Mouse (Mus musculus) MN1 (cell line): ENCODE data around the gene Dnase2b.
A peak's percentile ranks its signal among the peaks of the same experiment; 100 is the strongest.

Experiments
- DNase-seq: peaks from one replicate; pipeline ENCODE4 v3.0.0-alpha.2; 2016; ENCODE audit warnings: low spot score

Gene Dnase2b

DNA sequence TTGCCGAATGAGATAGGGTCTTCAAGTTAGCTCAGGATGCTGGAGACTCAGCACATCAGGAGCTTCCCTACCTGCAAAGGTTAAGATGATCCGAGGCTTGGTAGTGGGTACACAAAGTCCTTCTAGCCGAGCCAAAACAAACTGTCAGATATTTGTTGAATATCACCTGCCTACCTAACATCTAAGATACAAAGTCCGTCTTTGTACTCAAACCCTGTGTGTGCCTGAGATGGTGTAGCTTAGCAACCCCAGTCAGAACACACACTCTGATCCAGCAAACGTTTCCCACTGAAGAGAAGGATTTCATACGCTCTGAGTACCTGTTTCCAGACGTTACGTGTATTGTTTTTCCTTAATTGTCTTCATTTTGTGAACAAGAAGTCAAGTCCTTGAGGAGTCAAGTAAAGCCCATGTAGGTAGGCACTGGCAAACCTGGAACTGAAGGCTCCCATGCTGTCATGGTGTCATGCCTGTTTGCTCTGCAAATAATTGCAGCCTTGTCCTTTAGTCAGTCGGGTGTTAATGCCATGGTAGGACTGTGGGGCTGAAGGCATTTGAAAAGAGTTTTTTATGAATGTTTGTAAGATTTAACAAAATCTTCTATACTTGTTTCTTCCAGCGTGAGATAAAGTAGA, 45.1 kb downstream of the Dnase2b start, which contains the start of gene Uox:
TSS of gene Uox (plus strand) at position 279 of the 635 bp plus-strand sequence.
- DNase-seq, result no peak

DNA sequence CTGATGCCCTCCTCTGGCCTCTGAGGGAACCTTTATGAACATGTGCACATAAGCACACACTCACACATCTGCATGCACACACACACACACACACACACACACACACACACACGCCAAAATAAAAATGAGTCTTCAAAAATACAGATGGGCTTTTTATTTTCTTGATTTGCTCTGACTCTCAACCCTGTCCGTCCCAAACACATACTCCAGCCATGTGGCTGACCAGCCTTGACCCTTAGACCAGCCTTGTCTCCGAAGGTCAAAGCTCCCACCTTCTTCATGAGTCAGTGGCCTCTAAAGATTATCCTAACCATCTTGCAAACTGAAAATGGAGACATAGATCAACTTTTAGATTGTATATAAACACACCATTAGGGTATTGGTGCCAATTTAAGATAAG, 45.8 kb downstream of the Dnase2b start:
- DNase-seq, result no peak

DNA sequence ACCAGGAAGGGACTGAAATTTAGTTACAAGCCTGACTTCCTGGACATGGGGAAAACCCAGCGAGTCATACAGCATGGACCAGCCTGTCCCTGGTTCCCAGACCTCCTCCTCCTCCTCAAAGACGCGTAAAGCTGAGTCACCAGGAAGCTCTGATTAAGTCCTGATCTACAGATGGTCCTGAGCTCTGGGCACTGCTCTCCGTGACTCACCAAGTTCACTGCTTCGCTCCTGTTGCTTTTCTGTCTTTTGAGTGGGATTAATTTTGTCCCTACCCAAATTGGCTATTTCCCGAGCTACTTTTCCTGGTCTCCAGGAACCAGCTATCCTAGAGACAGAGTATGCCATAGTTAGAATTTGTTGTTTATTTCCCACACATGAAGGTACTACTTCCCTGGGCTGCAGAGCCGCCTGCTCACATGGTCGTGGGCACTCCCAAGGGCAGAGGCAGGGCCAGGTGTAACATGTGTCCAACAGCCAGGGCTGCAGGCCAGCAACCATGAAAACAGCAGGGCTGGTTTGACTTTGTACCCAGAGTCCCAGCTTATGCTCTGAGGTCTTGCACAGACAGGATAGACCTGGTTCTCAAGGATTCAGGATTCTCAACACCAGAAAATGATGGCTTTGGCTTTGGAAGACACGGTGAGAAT, 47.4 kb downstream of the Dnase2b start:
- peak; percentile 74 for DNase-seq

DNA sequence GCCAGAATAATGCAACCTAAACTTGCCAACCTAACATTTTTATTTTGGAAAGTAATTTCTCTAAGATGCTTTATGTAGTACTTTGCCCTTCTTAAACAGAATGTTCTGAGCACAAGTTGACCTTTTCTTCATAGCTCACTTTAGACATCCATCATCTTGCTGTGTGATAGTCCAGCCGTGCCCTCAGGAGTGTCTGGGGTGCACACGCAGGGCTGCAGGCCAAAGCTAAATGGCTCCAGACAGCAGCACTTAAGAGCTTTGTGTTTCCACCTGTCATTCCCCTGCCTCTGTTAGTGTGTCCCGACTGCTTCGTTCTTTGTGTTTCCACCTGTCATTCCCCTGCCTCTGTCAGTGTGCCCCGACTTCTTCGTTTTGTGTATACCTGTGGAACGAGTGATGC, 48.0 kb downstream of the Dnase2b start:
- DNase-seq, result peak; percentile 17

DNA sequence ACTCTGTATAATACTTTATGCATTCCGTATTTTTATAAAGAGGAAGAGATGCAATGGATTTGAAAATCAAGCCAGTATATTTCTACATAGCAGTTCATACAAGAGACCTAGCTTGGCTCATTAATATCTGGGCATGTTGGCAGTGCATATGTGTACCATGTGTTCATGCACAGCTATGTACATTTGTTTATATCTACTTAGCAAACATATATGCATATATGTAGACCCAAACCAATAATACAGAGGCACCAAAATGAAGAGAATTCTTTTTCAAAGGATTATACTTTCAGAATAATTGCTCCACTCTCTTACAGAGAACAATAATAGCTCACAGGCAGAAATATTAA, 50.4 kb downstream of the Dnase2b start:
- DNase-seq, result no peak

DNA sequence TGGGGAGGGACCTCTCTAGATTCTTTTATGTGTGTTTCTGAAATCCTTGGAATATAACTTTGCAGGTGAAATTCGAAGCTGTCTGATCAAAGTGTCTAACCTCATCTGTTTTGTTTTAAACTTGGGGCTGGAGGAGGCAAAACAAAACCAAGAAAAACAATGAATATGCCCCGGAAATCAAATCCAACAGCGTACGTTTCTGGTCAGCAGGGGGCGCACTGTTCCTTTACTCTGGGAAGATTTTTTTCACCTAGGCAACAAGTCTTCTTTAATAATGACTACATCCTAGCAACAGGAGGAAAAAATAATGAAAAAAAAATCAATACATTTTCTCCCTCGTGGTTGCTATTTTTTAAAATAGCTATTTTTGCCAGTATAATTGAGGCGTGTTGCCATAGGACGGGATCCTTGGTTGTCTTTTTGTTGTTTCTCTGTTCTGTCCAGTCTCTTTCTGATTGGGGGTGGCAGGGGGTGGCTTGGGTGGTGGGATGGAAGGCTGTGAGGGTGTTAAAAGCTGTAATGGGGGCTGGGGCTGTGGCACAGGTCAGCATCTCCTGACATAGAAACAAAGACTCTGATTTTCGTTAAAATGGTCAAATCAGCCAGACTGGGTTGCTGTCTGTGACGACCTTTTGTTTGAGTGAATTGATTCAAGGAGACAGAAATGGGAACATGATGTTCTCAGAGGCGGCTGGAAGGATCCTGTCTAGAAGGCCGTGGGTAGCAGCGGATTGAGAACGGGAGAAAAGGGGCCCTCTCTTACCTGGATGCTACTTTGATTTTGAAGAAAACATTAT, 50.9 kb downstream of the Dnase2b start:
- DNase-seq, result peak; percentile 87

DNA sequence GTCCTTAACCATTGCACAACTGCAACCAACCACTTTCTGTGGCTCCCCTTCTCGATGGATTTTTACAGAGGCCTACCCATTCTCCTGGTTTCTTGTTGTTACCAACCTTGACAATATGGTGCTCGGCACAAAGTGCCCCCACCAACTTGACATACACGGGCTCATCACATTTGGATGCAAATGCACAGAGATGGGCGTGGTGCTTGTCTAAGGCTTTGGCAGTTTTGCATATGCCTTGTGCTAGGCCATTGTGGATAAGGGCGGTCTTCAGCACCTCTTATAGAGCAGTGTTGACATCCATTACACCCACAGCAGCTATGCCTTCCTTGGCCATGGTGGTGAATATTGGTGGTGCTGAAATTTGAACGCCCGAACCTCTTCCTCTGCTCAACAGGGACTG, 52.5 kb downstream of the Dnase2b start:
- no peak for DNase-seq

DNA sequence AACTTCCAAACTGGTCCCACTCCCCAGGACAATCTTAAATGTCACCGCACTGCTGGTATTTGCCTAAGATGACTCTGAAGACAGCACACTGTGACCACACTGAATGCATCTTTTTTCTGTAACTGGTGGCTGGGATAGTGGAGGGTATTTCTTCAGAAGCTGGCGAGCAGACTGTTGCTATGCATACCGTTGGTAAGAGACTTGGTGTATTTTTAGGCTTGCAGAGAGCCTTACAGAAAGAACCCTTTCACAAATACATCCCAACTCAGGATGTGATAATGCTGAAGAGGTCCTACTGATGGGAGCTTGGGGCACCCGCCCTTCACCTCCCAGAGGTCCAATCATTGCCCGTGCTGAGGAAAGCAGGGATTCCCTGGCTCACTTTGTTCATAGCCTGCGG, 57.9 kb downstream of the Dnase2b start:
- no peak for DNase-seq

DNA sequence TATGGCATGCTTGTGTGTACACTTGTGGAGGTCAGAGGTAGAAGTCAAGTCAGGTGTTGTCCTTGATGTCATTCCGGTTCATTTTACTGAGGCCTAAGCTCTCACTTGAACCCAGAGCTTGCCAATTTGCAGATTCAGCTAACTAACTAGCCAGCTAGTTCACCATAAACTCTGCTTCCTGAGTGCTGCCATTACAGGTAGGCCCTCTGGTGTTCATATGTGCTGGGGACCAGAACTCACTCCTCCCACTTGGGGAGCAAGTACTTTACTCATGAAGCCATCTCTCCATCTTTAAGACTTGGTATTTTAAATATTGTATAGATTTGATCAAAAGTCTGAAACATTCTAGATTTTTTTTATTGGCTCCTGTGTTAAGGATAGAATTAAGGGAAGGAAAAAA, 58.8 kb downstream of the Dnase2b start:
- DNase-seq, result no peak

DNA sequence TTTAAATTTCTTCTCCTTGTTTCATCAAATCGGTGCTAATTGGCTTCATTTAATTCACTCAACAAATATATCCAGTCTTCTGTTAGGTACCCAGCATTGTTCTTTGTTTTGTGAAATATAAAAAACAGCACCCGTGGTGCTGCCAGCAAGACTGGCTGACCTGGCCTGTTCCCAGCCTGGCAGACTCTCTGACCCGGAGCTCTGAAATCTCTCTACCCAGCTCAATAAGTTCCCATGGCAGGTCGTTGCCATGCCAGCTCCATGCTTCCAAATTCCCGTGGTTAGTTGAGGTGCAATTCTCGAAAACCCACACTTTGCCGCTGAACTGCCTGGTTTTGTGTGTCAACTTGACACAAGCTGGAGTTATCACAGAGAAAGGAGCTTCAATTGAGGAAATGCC, 60.6 kb downstream of the Dnase2b start:
- no peak for DNase-seq

DNA sequence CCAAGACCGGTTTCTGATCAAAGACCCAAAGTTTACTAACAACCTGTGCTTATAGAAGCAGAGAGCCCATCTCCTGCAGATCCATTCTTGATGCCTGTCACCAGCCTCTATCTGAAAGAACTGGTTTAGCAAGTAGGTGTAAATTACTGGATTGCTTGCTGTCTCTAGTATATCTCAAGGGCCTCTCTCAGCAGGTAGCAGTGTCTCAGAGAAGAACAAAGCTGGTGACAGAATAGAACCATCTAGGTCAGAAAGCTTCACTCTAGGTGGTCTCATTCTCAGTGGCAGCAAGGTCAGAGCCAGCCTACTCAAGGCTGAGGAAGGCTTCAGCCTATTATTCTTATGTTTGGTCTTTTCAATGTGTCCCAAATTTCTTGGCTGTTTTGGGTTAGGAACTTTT, 71.8 kb downstream of the Dnase2b start:
- no peak for DNase-seq

DNA sequence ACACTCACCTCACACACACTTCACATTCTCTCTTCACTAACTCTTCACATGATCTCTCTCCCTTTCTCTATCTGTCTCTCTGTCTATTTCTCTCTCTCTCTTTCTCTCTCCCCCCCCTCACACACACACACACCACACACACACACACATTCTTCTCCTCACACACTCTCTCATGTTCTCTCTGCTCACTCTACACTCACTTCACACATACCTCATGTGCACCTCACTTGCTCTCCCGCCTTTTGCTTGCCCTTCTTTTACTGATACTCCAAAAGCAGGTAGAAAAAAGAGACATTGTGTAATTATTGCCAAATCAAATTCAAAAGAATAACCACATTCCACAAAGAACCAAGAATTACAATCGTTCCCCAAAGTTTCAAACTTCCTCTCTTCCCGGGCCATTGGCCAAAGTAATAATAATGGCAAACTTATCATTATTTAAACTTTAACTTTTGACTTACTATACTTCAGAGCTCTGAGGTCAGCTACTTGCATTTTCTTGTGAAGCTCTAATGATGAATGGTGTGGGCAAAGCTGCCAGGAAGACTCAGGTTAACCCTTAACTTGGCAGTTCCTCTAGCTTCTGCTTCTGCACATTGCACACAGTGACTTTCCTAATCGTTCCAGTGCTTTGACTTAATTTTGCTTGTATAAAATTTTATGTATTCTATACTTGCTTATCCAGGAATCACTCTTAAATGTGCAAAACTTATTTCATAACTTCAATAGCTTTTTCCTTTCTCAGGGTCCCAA, 74.7 kb downstream of the Dnase2b start:
- DNase-seq, result no peak

DNA sequence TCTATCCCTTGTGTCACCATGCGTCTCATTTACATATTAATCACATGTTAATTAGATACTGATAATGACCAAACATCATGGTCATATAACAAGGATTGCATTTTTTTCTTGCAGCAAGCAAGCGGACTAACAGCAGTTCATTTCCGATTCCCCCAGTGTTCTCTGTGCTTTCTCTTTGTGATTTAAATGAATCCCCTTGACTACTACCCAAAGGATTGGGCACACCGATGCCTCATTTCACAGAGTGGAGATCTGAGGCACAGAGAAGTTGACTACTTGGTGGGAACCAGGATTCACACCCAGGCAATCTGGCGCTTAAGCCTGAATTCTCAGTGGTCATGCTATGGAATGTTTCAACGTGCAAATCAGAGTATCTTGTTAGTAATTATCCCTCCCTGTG, 80.4 kb downstream of the Dnase2b start:
- no peak for DNase-seq
